Mouse (Mus musculus): ENCODE measurements around the gene Epha4. TPM values are rescaled to one million over a fixed set of nuclear protein-coding genes. Genes with fewer than 3 reads are reported as not detected.

Gene Epha4
- polyA plus RNA-seq, 1 experiment, result not detected

DNA sequence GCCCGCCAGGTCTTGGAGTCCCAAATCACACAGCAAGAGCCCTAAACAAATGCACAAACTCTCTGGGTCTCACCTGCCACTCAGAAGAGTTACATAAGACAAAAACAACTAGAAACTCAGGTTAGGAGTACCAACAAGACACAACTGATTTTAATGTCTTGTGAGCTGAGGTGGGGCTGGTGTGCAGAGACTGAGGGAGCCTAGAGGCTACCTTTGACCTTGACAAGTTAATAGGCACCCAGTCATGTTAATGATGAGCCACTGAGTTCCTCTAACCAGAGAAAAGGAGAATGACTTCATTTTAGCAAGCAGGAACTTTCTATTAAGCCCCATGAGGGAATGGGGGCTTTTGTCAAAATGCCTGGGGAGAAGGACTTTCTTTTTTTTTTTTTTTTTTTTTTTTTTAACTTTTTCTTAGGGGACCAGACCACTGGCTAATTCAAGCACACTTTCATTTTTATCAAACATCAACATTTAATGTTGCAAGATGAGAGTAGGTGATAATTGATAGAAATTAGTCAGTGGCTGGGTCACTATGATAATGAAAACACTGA, 67.8 kb downstream of the Epha4 start:
- H3K4me3 ChIP-seq (ENCODE audit: insufficient read depth, low read depth, low read length), result no peak overlapping the region
- no peak overlapping the region for H3K27ac ChIP-seq (ENCODE audit: insufficient read depth, low read depth, low read length)
- TF ChIP-seq CTCF (IDR thresholded peaks at IDR 0.05; ENCODE audit: insufficient read depth, low read depth, low read length) (no peak), POLR2A (IDR thresholded peaks at IDR 0.05; ENCODE audit: insufficient read depth, low read depth, low read length) (no peak)
- peaks cover 6% of the 10 kb centered on the region for H3K4me1 ChIP-seq (ENCODE audit: control insufficient read depth, insufficient read depth, low read length)
- 100% methylated on average over 1 of the region's 1 CpGs for WGBS

DNA sequence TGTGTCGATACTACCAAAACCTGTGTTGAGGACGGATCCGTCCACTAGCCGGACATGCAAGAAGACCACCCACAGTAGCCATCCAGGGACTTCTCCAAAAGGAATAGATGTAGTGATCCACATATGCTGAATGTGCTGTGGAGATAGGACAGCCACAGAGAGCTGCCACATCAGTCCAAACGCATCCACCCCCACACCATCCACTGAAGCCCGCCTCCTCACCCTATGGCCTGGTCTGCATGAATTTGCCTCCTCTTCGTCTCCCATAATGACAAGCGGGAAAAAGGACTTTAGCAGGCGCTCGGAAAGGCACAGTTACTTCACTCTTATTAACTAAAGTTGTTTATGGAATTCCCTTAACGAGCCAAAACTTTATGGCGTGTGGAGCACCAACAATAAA, 68.5 kb downstream of the Epha4 start:
- TF ChIP-seq POLR2A (IDR thresholded peaks at IDR 0.05; ENCODE audit: insufficient read depth, low read depth, low read length), result no peak
- no peak for TF ChIP-seq CTCF (IDR thresholded peaks at IDR 0.05; ENCODE audit: insufficient read depth, low read depth, low read length)
- WGBS, result 90% methylated on average over 12 of the region's 12 CpGs
- Histone ChIP-seq H3K4me1 (ENCODE audit: control insufficient read depth, insufficient read depth, low read length) (peaks cover 6% of the 10 kb centered on the region), H3K27ac (ENCODE audit: insufficient read depth, low read depth, low read length) (no peak overlapping the region), H3K4me3 (ENCODE audit: insufficient read depth, low read depth, low read length) (no peak overlapping the region)

DNA sequence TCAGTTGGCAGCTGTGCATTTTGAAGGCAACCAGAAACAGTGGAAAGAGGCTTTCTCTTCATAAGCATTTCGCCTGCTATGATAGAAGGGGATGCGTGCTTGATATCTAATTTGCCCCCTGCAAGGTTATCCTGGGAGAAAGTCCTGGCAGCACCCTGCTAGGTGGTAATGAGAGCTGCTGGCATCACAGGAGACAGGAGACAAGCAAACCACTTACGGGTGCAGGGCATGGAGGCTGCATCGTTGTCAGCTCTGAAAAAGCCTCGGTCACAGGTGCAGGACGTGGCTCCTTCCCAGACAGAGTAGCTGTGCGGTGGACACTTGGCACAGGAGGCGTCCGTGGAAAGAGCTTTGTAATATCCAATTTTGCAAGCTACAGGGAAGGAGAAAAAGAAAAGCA, 70.2 kb downstream of the Epha4 start:
- peaks cover 6% of the 10 kb centered on the region for H3K4me1 ChIP-seq (ENCODE audit: control insufficient read depth, insufficient read depth, low read length)
- TF ChIP-seq POLR2A (IDR thresholded peaks at IDR 0.05; ENCODE audit: insufficient read depth, low read depth, low read length), result no peak
- TF ChIP-seq CTCF (IDR thresholded peaks at IDR 0.05; ENCODE audit: insufficient read depth, low read depth, low read length), result no peak
- H3K27ac ChIP-seq (ENCODE audit: insufficient read depth, low read depth, low read length), result no peak overlapping the region
- no peak overlapping the region for H3K4me3 ChIP-seq (ENCODE audit: insufficient read depth, low read depth, low read length)
- WGBS, result 56% methylated on average over 9 of the region's 9 CpGs

DNA sequence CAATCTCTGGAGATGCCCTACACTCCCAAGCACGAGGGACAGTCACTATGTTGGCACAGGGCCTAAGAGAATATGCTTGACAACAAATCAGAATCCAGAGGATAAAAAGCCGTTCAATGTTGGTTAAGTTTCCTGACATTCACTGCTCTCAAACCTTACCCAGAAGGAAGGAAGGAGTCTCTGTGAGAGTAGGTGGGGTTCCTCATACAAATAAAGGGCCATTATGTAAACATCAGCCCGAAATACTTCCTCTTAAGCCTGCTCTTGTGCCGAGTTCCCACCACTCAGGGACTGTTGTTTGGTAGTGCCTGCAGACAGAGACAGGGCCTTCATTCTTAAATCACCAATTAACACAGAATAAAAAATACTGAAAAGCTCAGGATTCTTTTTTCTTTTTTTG, 72.9 kb downstream of the Epha4 start:
- peaks cover 6% of the 10 kb centered on the region for H3K4me1 ChIP-seq (ENCODE audit: control insufficient read depth, insufficient read depth, low read length)
- WGBS, result 68% methylated on average over 4 of the region's 4 CpGs
- TF ChIP-seq CTCF (IDR thresholded peaks at IDR 0.05; ENCODE audit: insufficient read depth, low read depth, low read length) (no peak), POLR2A (IDR thresholded peaks at IDR 0.05; ENCODE audit: insufficient read depth, low read depth, low read length) (no peak)
- H3K27ac ChIP-seq (ENCODE audit: insufficient read depth, low read depth, low read length), result no peak overlapping the region
- no peak overlapping the region for H3K4me3 ChIP-seq (ENCODE audit: insufficient read depth, low read depth, low read length)

DNA sequence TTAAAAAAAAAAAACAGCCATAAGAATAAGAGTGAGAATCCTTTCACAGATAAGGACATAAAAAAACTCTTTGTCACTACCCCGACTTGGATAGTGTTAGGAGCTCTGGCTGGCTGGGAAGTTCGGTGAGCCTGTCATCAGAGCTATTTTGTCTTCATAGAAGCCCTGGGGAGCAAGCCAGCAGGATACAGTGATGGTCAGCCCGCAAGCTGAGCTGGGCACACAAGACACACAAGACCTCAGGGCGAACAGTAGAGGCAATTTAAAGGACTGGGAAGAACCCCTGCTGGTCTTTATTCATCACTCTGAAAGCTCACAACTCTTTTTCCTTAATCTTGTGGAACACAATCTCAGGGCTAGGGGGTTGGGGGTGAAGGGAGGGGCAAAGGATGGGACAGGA, 73.5 kb downstream of the Epha4 start:
- no peak overlapping the region for H3K4me3 ChIP-seq (ENCODE audit: insufficient read depth, low read depth, low read length)
- TF ChIP-seq POLR2A (IDR thresholded peaks at IDR 0.05; ENCODE audit: insufficient read depth, low read depth, low read length) (no peak), CTCF (IDR thresholded peaks at IDR 0.05; ENCODE audit: insufficient read depth, low read depth, low read length) (no peak)
- H3K4me1 ChIP-seq (ENCODE audit: control insufficient read depth, insufficient read depth, low read length), result peaks cover 6% of the 10 kb centered on the region
- H3K27ac ChIP-seq (ENCODE audit: insufficient read depth, low read depth, low read length), result no peak overlapping the region
- WGBS, result 60% methylated on average over 4 of the region's 4 CpGs

DNA sequence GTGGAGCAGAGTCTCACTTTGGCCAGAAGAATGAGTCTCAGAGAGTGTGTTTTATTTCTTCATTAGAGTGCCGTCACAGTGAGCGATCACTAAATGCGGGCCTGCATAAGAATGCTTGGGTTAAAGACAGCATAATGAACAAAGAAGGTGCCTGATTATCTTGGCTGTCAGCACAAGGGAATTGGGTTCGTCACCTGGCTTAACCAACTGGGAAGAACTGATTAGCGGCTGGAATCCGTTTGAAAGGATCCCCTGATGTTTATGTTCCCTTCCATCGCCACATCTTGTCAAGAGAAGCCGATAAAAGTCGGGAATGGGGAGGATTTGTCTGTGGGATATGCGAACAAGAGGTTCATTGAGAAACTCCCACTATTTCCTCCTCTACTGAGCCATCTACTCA, 74.4 kb downstream of the Epha4 start:
- Histone ChIP-seq H3K27ac (ENCODE audit: insufficient read depth, low read depth, low read length) (no peak overlapping the region), H3K4me1 (ENCODE audit: control insufficient read depth, insufficient read depth, low read length) (peaks cover 6% of the 10 kb centered on the region), H3K4me3 (ENCODE audit: insufficient read depth, low read depth, low read length) (no peak overlapping the region)
- WGBS, result 68% methylated on average over 10 of the region's 10 CpGs
- TF ChIP-seq CTCF (IDR thresholded peaks at IDR 0.05; ENCODE audit: insufficient read depth, low read depth, low read length) (no peak), POLR2A (IDR thresholded peaks at IDR 0.05; ENCODE audit: insufficient read depth, low read depth, low read length) (no peak)

DNA sequence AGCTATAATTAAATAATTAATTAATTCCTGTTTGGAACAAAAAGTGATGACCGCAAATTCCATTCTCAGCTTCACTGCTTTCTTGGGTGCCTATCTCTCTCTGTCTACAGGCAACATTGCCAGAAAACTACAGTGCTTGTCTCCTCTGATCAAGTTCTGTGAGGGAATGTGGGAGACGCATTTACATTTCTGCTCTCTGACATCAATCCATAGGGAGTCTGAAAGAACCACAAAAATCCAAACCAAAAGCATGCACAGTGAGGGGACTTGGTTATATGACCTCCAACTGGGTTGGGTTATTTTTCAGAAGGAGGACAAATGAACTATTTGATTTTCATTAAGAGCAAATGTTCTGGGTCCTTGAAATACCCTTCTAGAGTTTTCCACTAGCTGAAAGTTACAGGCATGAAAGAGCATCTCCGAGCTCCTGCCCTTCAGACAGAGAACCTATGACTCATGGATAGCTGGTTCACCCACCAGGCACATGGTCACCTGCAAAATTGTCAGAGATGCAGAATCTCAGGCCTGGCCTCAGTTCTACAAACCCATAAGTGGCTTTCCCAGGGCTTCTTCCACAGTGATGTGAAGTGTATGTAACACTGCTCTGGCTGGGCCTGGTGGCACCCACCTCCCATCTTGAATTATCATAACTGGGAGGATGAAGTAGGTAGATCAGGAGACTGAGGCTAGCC, 75.4 kb downstream of the Epha4 start:
- TF ChIP-seq CTCF (IDR thresholded peaks at IDR 0.05; ENCODE audit: insufficient read depth, low read depth, low read length) (no peak), POLR2A (IDR thresholded peaks at IDR 0.05; ENCODE audit: insufficient read depth, low read depth, low read length) (no peak)
- no peak overlapping the region for H3K4me3 ChIP-seq (ENCODE audit: insufficient read depth, low read depth, low read length)
- WGBS, result 92% methylated on average over 3 of the region's 3 CpGs
- no peak overlapping the region for H3K27ac ChIP-seq (ENCODE audit: insufficient read depth, low read depth, low read length)
- 0 out of 2 replicates have a peak, but pooled peaks cover under 1% of the 10 kb centered on the region for H3K4me1 ChIP-seq (ENCODE audit: control insufficient read depth, insufficient read depth, low read length)

DNA sequence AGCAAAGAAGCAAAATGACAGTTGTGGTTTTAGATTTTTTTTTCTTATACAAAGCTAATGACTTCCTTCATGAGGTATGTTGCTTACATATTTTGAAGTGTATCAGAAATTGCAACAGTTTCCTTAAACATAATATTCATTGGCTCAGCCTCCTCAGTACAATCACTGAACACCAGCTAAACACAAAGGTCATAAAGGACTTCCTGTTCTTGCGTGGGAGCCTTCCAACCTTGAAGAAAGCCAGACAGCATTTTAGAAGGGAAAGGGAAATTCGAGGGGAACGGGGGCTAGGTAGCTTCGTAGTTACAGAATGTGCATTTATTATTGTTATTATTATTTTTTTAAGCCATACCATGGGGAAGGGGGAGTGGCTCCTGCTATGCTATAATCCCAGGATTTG, 76.2 kb downstream of the Epha4 start:
- Histone ChIP-seq H3K4me1 (ENCODE audit: control insufficient read depth, insufficient read depth, low read length) (no peaks in the 10 kb centered on the region), H3K4me3 (ENCODE audit: insufficient read depth, low read depth, low read length) (no peak overlapping the region), H3K27ac (ENCODE audit: insufficient read depth, low read depth, low read length) (no peak overlapping the region)
- WGBS, result 73% methylated on average over 4 of the region's 4 CpGs
- TF ChIP-seq CTCF (IDR thresholded peaks at IDR 0.05; ENCODE audit: insufficient read depth, low read depth, low read length), result no peak
- TF ChIP-seq POLR2A (IDR thresholded peaks at IDR 0.05; ENCODE audit: insufficient read depth, low read depth, low read length), result no peak

DNA sequence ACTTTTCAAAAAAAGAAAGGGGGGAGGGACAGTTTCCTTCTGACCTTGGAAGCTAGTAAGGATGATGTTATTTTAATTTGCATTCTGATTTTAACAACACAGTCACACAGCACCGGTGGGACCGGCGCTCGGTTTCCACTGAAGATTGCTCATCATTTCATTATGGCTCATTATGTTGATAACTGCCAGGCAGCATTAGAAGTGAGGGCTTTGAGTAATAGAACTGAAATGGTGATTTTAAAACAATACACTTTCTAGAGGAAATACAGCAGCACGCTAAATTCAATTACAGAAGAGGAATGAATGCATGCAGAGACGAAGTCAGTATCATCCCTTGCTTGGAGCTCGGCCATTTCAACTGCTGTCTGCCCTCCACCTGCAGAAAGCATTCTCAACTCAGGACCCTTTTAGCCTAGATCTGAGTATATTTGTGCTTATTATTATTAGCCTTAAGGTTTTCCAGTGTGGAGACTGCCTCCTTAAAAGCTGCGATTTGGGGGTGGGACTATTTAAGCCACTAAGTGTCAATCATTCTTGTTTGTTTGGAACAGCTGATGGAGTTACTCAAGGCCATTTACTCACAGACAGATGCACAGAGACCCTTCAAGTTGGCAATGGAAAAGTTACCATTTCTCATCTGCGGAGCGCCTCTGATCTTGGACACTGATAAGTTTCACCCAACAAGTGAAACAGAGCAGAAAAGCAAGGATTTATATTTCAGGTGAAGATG, 76.8 kb downstream of the Epha4 start:
- TF ChIP-seq POLR2A (IDR thresholded peaks at IDR 0.05; ENCODE audit: insufficient read depth, low read depth, low read length) (no peak), CTCF (IDR thresholded peaks at IDR 0.05; ENCODE audit: insufficient read depth, low read depth, low read length) (no peak)
- Histone ChIP-seq H3K4me1 (ENCODE audit: control insufficient read depth, insufficient read depth, low read length) (no peaks in the 10 kb centered on the region), H3K4me3 (ENCODE audit: insufficient read depth, low read depth, low read length) (no peak overlapping the region), H3K27ac (ENCODE audit: insufficient read depth, low read depth, low read length) (no peak overlapping the region)
- 73% methylated on average over 10 of the region's 10 CpGs for WGBS
